Mouse (Mus musculus) 3134 (cell line): Measurements from ENCODE around the gene Hmox2.
A peak's percentile ranks its signal among the peaks of the same experiment; 100 is the strongest.

Experiments used
- DNase-seq: peaks from one replicate; pipeline ENCODE4 v3.0.0-alpha.2; 2011; ENCODE audit warnings: low spot score; ENCODE audit not compliant: insufficient read length; ENCODE audit errors: extremely low read depth

Hmox2 gene

DNA sequence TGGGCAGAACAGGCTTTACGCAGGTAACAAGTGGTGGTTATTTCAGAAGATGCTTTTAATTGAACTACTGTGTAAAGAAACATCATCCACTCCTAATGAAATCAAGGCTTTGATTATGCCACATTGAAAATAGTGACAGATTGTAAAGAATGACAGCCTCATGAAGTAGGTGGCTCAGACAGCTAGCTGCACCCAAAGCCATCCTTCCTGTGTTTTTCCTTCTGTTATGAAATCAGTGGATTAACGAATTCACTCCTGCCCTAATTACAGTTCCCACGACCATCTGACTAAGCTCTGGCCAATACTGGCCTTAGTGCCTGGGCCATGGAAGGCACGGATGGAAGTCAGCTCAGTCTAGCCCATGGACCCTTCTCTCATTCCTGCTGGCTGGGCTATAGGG lies 52.8 kb downstream of the Hmox2 start:
- no peak for DNase-seq

DNA sequence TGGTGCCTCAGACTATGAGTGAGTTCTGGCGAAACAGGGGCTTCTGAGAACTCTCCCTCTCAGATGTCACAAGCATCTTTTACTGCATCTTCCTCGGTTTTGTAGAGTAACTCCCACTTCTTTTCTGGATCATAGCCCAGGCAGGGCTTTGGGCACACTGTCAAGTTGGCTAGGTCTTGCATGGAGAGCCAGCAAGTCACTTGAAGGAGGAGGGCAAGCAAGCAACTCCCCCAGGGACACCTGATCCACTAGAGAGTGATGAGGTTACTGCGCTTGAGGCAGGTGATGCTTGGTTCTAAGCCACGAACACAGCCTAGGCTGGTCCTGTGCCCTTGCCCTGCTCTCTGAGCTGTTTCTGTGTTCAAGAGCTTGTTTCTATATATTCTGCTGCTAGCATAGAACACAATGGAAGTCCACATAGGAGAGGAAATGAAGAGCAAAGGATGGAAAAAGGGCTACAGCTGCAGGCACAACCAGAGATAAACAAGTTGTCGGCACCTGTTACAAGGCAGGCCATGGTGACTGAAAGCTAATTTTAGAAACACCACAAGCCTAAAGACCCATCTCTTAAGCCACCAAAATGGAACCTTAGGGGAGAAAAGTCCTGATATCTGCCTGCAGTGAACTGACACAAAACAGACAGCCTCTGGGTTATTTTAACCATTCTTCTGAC lies 55.5 kb downstream of the Hmox2 start:
- peak; percentile 54 for DNase-seq

- no peak for DNase-seq
These were observed 56.4 kb downstream of the Hmox2 start for GRCm38 (mm10) chr16:4782515-4782914.

DNA sequence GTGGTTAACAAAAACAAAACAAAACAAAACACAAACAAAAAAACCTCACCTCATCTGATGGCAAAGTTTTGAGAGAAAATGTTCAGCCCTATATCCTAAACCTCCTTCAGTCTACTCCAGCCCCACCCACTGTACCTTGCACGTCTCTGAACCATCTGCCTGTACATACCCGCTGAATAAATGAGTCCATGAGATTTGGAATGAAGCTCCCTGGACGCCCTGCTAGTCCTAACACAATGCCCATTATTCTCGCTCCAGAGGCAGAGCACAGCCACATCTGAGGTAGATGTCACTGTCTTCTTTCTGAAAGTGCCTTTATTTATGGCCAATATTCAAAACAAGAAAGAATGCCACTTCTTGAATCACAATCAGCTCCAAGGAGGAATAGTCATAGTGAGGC lies 59.5 kb downstream of the Hmox2 start:
- no peak for DNase-seq

DNA sequence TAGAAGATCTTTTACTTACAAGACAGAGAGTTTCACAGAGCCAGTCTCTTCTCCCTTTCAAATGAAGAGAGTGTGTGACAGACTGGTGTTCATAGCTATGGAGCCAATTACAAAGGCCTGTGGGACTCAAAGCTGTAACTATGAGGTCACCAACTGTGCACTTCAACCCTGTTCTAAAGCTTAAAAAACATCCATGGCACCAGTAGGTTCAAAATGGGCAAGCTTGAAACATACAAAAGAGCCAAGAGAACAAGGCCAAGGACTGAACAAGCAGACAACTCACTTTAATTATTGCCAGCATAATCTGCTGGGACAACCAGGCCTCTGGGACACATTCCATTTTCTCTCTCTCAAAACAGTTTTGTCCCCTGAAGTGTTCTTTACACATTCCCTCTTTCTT lies 62.0 kb downstream of the Hmox2 start:
- no peak for DNase-seq

DNA sequence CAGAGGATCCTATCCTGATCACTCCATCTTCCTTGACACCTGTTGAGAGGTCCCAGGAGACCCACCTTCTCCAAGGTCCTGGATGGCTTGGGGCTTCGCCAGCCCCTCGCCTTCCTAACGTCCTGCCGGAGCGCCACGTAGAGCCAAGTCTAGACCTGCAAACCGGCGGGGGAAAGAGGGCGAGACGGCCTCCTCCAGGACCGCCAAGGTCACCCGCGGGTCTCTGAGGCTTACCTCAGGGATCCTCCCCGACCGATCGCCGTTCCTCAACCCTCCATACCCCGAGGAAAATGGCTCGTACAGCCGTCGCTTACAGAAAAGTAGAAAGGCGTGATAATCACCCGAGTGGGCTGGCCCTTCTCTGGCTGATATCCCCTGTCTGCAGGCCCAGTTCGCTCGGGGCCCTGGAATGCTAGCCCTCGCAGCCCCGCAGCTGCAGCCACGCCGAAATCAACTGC lies 63.2 kb downstream of the Hmox2 start:
- DNase-seq, result no peak

DNA sequence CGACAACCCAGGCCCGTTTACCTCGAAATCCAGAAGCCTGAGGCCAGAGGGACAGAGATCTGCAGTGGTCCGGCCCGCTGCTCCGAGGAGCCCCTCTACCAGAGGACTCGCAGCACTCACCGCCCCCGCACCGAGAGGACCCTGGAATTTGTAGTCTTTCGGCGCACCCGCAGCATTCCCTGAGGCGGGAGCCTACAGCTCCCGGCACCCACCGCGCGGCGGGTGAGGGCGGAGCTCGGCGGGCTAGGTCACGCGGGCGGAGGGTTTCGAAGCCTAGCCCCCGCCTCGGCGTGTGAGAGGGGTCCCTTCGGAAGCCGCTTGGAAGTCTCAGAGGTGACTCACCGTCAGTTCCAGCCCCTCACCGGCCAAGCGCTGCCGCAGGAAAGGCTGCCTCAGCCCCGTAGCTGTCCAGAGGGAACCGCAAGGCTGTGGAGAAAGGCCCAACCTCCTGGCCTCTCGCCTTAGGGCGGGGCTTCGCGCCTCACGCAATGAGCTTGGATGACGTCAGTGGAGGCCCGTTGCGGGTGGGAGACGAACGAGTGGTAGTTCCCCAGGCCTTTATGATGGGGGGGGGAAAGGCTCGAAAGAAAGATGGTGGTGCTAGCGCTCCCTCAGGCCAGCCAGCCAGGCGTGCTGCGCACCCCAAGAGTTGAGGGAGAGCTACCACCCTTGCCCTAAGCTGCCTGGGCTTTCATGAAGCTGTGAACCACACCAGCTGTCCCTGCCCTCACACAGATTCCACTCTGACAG lies 63.8 kb downstream of the Hmox2 start, which contains the start of gene Cdip1:
Gene Cdip1 (minus strand): TSS at position 483 of the 750 bp plus-strand sequence.
- peak; percentile 98 for DNase-seq

GRCm38 (mm10) chr16:4791332-4791731 lies 65.2 kb downstream of the Hmox2 start:
- DNase-seq, result no peak

DNA sequence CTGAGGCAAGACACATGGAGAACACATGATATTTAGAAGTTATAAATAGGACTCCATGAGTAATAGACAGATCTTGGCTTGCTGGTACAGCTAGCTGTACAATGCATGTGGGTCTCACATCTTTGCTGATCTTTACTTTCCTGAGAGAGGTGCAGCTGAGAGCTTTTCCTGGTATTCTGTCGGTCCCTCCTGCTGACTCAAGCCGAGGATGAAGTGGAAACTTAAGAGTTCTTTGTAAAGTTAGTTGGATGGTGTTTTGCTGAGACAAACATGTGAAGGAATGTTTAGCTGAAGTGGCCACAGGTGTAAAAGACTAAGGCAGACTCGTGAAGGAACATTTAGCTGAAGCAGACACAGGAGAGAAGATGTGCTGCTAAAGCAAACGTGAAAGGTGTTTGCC lies 70.5 kb downstream of the Hmox2 start:
- no peak for DNase-seq
